Mouse (Mus musculus): ENCODE results near the gene Cyp4f18.
A peak's percentile ranks its signal among the peaks of the same experiment; 100 is the strongest.
"Not testable (repeated sequence)": the region's sequence is repeated elsewhere in the genome, so short reads cannot be mapped to it uniquely, and the experiment has no call there.

The Cyp4f18 gene

DNA sequence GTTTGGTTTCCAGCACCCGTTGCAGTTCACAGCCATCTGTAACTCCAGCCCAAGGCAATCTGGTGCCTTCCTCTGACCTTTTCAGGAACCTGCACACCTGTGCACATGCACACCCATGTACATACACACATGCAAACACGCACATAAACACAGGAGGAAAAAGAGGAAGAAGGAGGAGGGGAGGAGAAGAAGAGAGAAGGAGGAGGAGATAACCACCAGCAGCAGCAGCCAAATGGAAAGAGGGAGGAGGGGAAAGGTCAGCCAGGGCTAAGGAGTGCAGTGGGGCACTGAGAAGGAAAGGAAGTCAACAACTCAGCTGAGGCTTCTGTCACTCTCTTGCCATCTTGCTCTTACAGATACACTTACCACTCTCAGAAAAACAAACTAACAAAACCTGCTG is 28.4 kb downstream of the Cyp4f18 start:
- no peak for DNase-seq (ENCODE audit: low spot score in 2 of 2)

- DNase-seq (ENCODE audit: low spot score in 2 of 2), result no peak
Measured at GRCm38 (mm10) chr8:71974211-71974610, 35.2 kb downstream of the Cyp4f18 start.

- DNase-seq (ENCODE audit: low spot score in 2 of 2), result peak in 1 of 2 experiments; percentile 25
Measured at GRCm38 (mm10) chr8:71971945-71972344, 37.5 kb downstream of the Cyp4f18 start.

DNA sequence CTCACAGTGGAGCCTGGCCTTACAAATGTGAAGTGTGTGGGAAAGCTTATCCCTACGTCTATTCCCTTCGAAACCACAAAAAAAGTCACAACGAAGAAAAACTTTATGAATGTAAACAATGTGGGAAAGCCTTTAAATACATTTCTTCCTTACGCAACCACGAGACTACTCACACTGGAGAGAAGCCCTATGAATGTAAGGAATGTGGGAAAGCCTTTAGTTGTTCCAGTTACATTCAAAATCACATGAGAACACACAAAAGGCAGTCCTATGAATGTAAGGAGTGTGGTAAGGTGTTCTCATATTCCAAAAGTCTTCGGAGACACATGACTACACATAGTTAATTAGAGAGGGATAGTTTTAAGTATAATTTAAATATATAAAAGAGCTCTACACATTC is 40.8 kb downstream of the Cyp4f18 start:
- no peak for DNase-seq (ENCODE audit: low spot score in 2 of 2)

DNA sequence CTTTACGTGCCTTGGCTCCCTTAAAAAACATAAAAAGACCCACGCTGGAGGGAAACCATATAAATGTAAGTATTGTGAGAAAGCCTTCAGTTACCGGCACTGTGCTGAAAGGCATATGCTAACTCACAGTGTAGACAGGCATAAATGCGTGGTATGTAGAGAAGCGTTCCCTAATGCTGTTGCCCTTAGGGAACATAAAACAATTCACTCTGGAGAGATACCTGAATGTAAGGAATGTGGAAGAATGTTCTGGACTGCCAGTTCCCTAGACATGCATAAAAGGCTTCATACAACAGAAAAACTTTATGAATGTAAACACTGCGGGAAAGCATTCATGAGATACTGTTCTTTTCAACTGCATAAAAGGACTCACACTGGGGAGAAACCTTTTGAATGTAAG is 41.3 kb downstream of the Cyp4f18 start:
- no peak for DNase-seq (ENCODE audit: low spot score in 2 of 2)

- no peak for DNase-seq (ENCODE audit: low spot score in 2 of 2)
Measured at GRCm38 (mm10) chr8:71967261-71967660, 42.2 kb downstream of the Cyp4f18 start.

DNA sequence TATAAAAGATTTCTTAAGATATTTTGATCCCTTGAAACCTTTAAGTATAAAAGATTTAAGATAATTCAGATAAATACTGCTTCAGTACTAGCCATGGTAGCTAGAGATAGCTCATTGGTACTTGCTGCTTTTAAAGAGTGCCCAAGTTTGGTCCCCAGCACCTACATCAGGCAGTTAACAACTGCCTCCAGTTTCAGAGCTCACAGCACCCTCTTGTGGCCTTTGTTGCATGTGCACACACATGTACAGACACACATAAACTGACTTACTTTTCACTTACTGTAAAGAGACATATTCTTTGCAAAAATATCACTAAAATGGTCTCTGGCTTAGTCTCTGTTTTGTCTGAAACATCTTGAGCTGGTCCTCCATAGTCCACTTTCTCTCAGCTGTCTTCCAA is 43.0 kb downstream of the Cyp4f18 start:
- DNase-seq (ENCODE audit: low spot score in 2 of 2), result no peak

DNA sequence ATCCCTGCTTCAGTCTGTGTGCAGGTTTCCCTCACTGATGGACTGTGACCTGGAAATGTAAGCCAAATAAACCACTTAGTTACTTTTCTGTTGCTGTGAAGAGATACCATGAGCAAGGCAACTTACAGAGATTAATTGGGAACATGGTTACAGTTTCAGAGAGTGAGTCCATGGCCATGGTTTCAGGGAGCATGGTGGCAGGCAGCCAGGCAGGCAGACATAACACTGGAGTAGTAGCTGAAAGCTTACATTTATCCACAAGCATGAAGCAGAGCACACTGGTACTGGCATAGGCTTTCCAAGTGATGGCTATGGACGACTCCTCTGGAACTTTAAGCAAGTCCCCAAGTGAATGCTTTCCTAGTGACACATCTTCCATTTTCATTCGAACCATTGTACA is 44.3 kb downstream of the Cyp4f18 start:
- DNase-seq (ENCODE audit: low spot score in 2 of 2), result no peak

DNA sequence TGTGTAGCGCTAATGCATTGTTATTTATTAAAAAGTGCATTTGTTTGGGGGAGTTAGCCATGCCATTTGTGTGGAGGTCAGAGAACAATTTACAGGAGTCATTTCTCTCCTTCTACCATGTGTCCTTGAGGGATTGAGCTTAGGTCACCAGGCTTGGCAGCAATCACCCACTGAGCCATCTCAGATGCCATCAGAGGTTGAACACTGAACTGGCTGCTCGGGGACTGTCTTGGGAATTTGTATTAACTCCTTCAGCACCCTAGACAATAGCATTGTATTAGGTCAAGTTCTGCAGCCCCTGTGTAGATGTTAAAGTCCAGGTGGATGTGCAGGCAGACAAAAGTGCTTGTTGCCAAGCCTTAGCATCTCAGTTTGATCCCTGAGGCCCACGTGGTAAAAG is 45.4 kb downstream of the Cyp4f18 start:
- DNase-seq (ENCODE audit: low spot score in 2 of 2), result no peak

- DNase-seq (ENCODE audit: low spot score in 2 of 2), result no peak
Measured at GRCm38 (mm10) chr8:71961796-71962195, 47.6 kb downstream of the Cyp4f18 start.

DNA sequence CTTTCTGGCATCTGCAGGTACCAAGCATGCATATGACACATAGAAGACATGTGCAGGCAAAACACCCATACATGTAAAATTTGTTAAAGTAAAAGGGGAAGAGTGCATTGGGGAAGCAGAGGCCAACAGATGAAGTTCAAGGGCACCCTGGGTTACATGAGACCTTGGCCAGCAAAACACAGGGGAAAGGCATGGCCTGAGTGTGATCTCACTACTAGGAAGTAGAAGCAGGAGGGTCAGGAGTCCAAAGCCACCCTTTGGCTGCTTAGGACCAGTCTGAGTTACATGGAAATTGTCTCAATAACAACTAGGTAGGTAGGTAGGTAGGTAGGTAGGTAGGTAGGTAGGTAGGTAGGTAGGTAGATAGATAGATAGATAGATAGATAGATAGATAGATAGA is 48.9 kb downstream of the Cyp4f18 start:
- no peak for DNase-seq (ENCODE audit: low spot score in 2 of 2)

DNA sequence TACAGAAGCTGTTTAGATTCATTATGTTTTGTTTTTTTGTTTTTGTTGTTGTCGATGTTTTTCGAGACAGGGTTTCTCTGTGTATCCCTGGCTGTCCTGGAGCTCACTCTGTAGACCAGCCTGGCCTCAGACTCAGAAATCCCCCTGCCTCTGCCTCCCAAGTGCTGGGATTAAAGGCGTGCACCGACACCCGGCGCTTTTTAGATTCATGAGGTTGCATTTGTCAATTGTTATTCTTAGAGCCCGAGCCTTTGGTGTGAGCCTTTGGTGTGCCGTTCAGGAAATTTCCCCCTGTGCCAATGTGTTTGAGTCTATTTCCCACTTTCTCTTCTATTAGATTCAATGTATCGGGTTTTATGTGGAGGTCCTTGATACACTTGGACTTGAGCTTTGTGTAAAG is 54.8 kb downstream of the Cyp4f18 start:
- no peak for DNase-seq (ENCODE audit: low spot score in 2 of 2)

DNA sequence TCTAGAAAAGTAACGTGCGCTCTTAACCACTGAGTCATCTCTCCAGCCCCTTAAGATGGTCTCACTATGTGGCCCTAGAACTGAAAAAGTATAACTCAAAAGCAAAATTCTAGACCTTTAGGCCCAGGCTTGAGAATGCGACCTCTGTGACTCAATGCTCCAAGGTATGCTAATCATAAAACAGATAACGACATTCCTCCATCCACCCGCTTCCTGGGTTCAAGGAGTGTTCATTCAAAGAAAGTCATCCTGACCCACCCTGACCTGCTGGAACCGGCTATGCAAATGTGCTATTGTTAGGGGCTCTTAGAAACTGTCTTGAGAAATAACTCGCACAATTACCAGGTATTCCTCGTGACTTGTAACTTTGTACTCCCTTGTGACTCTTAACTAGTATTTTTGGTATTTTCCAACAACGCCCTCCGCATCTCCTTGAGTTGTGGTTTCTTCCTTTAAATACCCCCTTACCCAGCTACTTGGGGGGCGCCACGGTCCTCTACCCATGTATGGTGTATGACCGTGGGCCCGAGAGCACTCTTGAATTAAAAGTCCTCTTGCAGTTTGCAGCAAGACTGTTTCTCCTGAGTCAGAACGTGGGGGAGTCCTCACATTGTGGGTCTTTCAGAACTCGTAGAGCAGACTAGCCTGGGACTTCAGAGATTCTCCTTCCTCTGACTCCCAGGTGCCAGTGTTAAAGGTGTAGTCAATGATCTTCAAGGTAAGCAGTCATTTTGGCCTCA is 56.3 kb downstream of the Cyp4f18 start:
- not testable (repeated sequence) for DNase-seq (ENCODE audit: low spot score in 2 of 2)

DNA sequence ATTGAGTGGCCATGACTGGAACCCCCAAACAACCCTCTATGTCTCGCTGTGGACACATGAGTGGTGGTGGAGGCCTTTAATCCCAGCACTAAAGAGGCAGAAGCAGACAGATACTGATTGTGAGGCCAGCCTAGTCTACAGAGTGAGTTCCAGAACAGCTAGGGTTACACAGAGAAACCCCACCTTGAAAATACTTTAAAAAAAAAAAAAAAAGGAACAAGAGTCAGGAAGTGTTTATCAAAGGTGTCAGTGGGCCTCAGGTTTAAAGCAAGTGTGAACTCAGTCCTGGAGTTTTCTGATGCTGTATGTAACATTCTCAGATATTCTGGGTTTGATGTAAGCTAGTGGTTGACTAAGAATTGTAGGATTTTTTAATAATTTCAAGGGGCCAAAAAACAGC is 56.9 kb downstream of the Cyp4f18 start:
- DNase-seq (ENCODE audit: low spot score in 2 of 2), result no peak

- DNase-seq (ENCODE audit: low spot score in 2 of 2), result no peak
Measured at GRCm38 (mm10) chr8:71951436-71952161, 57.8 kb downstream of the Cyp4f18 start.

GRCm38 (mm10) chr8:71950482-71951221 is 58.8 kb downstream of the Cyp4f18 start, which contains the start of gene Zfp961:
TSS of gene Zfp961 (plus strand) at chr8:71951038.
- DNase-seq (ENCODE audit: low spot score in 2 of 2), result peak; percentile 93 to 99

DNA sequence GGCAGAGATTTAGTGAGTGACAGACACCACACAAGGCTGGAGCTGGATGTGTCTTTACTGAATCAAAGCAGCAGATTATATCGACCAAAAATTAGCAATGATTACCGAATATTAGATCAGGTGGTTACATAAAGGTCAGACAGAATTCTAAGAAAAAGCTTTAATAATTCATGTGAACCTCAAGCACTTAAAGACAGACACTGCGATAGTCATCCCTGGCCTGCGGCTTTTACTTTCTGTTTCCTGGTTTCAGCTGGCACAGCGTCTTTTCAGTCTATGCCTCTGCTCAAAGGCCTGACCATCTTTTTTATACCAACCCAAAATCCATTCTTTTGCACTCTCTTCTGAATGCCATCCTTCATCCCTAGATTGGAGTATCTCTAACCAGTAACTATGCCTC is 60.8 kb downstream of the Cyp4f18 start:
- no peak for DNase-seq (ENCODE audit: low spot score in 2 of 2)

- no peak for DNase-seq (ENCODE audit: low spot score in 2 of 2)
Measured at GRCm38 (mm10) chr8:71941776-71942175, 67.7 kb downstream of the Cyp4f18 start.

DNA sequence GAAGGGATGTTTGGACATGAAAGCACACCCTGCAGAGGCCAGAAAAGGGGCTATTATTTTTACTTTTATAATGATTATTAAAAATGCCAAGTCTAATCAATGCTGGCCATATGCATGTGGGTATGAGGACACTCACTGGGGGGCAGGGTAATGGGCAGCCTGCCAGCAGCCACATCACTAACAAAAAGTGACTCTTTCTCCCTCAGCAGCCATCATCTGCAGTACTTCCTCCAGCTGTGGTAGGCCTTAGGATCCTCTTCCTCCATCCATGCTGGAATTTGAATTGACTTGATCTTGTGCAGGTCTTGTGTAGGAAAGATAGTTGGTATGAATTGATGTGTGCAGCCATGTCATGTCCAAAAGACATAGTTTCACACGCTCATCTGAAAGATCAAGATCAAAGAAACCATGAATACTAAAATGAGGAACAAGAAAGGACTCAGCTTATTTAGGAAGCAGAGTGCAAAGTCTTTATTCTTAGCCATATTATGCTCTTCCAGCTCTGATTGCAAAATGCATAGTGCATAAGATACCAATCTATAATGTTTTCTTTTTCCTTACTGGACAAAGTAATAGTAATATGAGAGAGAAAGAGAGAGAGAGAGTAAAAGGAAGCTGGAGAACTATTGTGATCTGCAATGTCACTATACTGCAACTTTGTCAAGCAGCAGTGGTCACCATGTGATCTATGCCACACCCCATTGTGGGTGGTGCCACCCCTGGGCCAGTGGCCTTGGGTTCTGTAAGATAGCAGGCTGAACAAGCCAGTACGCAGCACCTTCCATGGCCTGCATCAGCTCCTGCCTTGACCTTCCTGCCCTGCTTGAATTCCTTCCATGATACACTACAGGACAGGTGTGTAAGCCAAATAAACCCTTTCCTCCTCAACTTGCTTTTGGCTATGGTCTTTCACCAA is 68.9 kb downstream of the Cyp4f18 start:
- no peak for DNase-seq (ENCODE audit: low spot score in 2 of 2)
